Mouse (Mus musculus) cerebellum, adult 2 months (tissue): ENCODE measurements at regions not wholly inside any gene's neighbourhood (a gene's known extent, or its start where the extent isn't known, plus 50 kb on each side); places are given as distances from the start of the nearest gene placed in this dataset.

ENCODE experiments used
- CTCF ChIP-seq: fragments of 200-500 bp; IDR thresholded peaks from 2 replicates; pipeline ENCODE4 v1.5.1; 2011; ENCODE audit warnings: low read depth, mild to moderate bottlenecking, control low read depth, low read length, moderate library complexity, borderline replicate concordance; ENCODE audit not compliant: insufficient read depth
- POLR2A ChIP-seq: fragments of 200-500 bp; IDR thresholded peaks from 2 replicates; pipeline ENCODE4 v1.6.1; 2011; ENCODE audit warnings: low read length, control low read depth, borderline replicate concordance; ENCODE audit not compliant: insufficient read depth

DNA sequence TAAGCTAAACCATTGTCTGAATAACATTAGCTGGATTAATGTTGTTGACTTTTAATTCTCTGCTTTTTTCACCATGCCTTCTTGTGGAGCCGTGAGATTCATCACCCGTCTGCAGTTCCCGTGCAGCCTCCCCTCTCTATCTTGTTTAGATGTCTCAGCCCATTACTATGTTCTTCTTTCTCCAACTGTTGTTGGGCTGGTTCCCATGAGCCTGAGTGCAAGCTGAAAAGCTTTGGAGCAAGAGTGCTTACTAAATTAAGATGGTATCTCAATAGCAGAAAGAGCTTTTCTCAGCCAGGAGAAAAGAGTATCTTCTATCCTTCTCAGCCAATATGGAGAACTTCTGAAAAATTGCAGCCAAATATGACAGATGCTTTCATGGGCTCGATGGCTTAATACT, 348.1 kb downstream of the Osr1 start:
- no peak for TF ChIP-seq CTCF
- no peak for TF ChIP-seq POLR2A
